Mouse (Mus musculus): ENCODE measurements at regions not wholly inside any gene's neighbourhood (a gene's known extent, or its start where the extent isn't known, plus 50 kb on each side); places are given as distances from the start of the nearest gene placed in this dataset.

- DNase-seq, result peak; percentile 52
These were observed 198.4 kb downstream of the Klf6 start for GRCm38 (mm10) chr13:6059515-6060228.

GRCm38 (mm10) chr13:6060229-6060845, 199.1 kb downstream of the Klf6 start:
- no peak for DNase-seq

- no peak for DNase-seq
These were observed 201.0 kb downstream of the Klf6 start for GRCm38 (mm10) chr13:6062305-6062704.

- DNase-seq, result peak; percentile 19
These were observed 201.6 kb downstream of the Klf6 start for GRCm38 (mm10) chr13:6062729-6063386.

GRCm38 (mm10) chr13:6076978-6077825, 215.9 kb downstream of the Klf6 start:
- DNase-seq, result no peak

- DNase-seq, result peak; percentile 39
These were observed 224.6 kb downstream of the Klf6 start for GRCm38 (mm10) chr13:6085891-6086290.

- no peak for DNase-seq
These were observed 247.9 kb downstream of the Klf6 start for GRCm38 (mm10) chr13:6109018-6109657.

- no peak for DNase-seq
These were observed 258.4 kb downstream of the Klf6 start for GRCm38 (mm10) chr13:6119703-6120102.

GRCm38 (mm10) chr13:6127311-6127710, 266.0 kb downstream of the Klf6 start:
- DNase-seq, result no peak

GRCm38 (mm10) chr13:6128903-6129302, 267.6 kb downstream of the Klf6 start:
- no peak for DNase-seq

GRCm38 (mm10) chr13:6131363-6131762, 270.1 kb downstream of the Klf6 start:
- no peak for DNase-seq

GRCm38 (mm10) chr13:6137170-6137569, 275.9 kb downstream of the Klf6 start:
- DNase-seq, result no peak

- DNase-seq, result no peak
These were observed 281.5 kb downstream of the Klf6 start for GRCm38 (mm10) chr13:6142771-6143170.

GRCm38 (mm10) chr13:6153657-6154056, 292.4 kb downstream of the Klf6 start:
- DNase-seq, result peak; percentile 4

- DNase-seq, result no peak
These were observed 294.9 kb downstream of the Klf6 start for GRCm38 (mm10) chr13:6156191-6156590.

- no peak for DNase-seq
These were observed 295.7 kb downstream of the Klf6 start for GRCm38 (mm10) chr13:6157029-6157428.

GRCm38 (mm10) chr13:6157946-6158345, 296.7 kb downstream of the Klf6 start:
- no peak for DNase-seq

GRCm38 (mm10) chr13:6159412-6159811, 298.1 kb downstream of the Klf6 start:
- no peak for DNase-seq

- DNase-seq, result no peak
These were observed 304.6 kb downstream of the Klf6 start for GRCm38 (mm10) chr13:6165916-6166315.

- DNase-seq, result no peak
These were observed 305.9 kb downstream of the Klf6 start for GRCm38 (mm10) chr13:6167055-6167761.

- no peak for DNase-seq
These were observed 311.8 kb downstream of the Klf6 start for GRCm38 (mm10) chr13:6173095-6173494.
